Mouse (Mus musculus) stomach, postnatal 0 days (tissue): ENCODE results near the gene Rps12.

Source experiments
- CTCF ChIP-seq: IDR thresholded peaks from 2 replicates; pipeline ENCODE4 v1.5.1; 2016; ENCODE audit warnings: antibody characterized with exemption, low read depth, mild to moderate bottlenecking, moderate library complexity
- EP300 ChIP-seq: optimal IDR thresholded peaks from 2 replicates; pipeline ENCODE3; 2016; ENCODE audit warnings: antibody characterized with exemption

- no peak for TF ChIP-seq CTCF
- TF ChIP-seq EP300: no peak
Observed at GRCm38 (mm10) chr10:23826516-23826915, 39.4 kb upstream of the Rps12 start.
